Mouse (Mus musculus): ENCODE measurements around the gene Tmem60. TPM values are rescaled to one million over a fixed set of nuclear protein-coding genes. Genes with fewer than 3 reads are reported as not detected.

Tmem60 gene
- total and polyA plus RNA-seq, 3 experiments = 3.5 to 52.2 (median 43.8) TPM

DNA sequence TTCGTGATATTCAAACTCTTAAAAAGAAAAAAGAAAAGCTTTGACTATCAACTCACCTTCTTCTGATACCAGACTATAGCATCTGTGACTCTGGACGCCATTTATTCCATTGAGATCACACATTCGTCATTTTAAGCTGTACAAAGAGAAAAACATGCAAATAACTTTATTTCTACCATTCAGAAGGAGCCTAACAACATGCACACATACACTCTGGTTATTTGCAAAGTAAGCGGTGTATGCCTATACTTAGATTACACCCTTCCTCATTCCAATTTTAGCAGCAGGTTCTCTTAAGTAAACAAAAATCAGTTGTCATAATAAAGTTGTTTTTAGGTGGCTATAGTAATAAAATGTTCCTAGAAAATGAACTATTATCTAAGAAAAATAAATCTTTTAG is 26.9 kb upstream of the Tmem60 start:
- H3K27me3 ChIP-seq (ENCODE audit: insufficient read depth, low read length) = no peaks in the 10 kb centered on the region
- peaks cover 33% of the 10 kb centered on the region for H3K36me3 ChIP-seq (replicated peaks)
- H3K4me3 ChIP-seq (ENCODE audit: low read depth, low read length) = no peak overlapping the region
- TF ChIP-seq POLR2AphosphoS5 (IDR thresholded peaks at IDR 0.05; ENCODE audit: insufficient replicate concordance, low read depth, low read length) (no peak), CTCF (IDR thresholded peaks at IDR 0.05; ENCODE audit: low read depth, low read length) (no peak), GATA1 (IDR thresholded peaks at IDR 0.05; ENCODE audit: borderline replicate concordance, low read length) (no peak), TAL1 (conservative IDR thresholded peaks at IDR 0.05; ENCODE audit: low read depth, low read length) (no peak), GATA2 (IDR thresholded peaks at IDR 0.05; ENCODE audit: borderline replicate concordance, low read depth, low read length) (no peak)
- peaks cover 5% of the 10 kb centered on the region; the same call in 1 of the 2 replicates for H3K4me1 ChIP-seq (ENCODE audit: insufficient read depth, low read depth, low read length)
- no peaks in the 10 kb centered on the region for H3K9me3 ChIP-seq (replicated peaks)
- DNase-seq (ENCODE audit: low spot score) = no peak
- no peak for ATAC-seq (ENCODE audit: extremely low read depth, insufficient number of reproducible peaks, low FRiP score, poor library complexity, severe bottlenecking)

DNA sequence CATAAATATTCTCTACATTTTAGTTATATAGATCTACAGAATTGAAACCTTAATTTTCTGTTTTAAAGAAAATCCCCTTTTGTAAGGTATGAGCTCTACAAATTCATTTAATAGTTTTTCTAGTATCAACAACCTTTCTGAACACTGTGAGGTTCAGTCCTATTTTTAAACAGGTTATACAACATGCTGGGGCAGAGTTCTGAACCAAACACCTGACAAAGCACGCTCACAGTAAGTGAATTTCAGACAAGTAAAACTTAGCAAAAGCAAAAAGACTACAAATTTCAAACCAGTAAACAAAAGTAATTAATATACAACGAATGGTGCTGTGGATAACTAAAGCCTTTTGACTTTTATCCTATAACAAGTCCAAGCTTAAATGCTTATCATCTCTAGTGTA is 23.6 kb upstream of the Tmem60 start:
- ATAC-seq (ENCODE audit: extremely low read depth, insufficient number of reproducible peaks, low FRiP score, poor library complexity, severe bottlenecking) = no peak
- H3K4me3 ChIP-seq (ENCODE audit: low read depth, low read length) = no peak overlapping the region
- H3K36me3 ChIP-seq (replicated peaks) = peaks cover 22% of the 10 kb centered on the region
- DNase-seq (ENCODE audit: low spot score) = no peak
- H3K27me3 ChIP-seq (ENCODE audit: insufficient read depth, low read length) = no peaks in the 10 kb centered on the region
- TF ChIP-seq GATA1 (IDR thresholded peaks at IDR 0.05; ENCODE audit: borderline replicate concordance, low read length) = no peak
- TF ChIP-seq POLR2AphosphoS5 (IDR thresholded peaks at IDR 0.05; ENCODE audit: insufficient replicate concordance, low read depth, low read length) = no peak
- TF ChIP-seq GATA2 (IDR thresholded peaks at IDR 0.05; ENCODE audit: borderline replicate concordance, low read depth, low read length) = no peak
- no peak for TF ChIP-seq CTCF (IDR thresholded peaks at IDR 0.05; ENCODE audit: low read depth, low read length)
- no peak for TF ChIP-seq TAL1 (conservative IDR thresholded peaks at IDR 0.05; ENCODE audit: low read depth, low read length)
- H3K4me1 ChIP-seq (ENCODE audit: insufficient read depth, low read depth, low read length) = peaks cover 8% of the 10 kb centered on the region
- no peaks in the 10 kb centered on the region for H3K9me3 ChIP-seq (replicated peaks)

DNA sequence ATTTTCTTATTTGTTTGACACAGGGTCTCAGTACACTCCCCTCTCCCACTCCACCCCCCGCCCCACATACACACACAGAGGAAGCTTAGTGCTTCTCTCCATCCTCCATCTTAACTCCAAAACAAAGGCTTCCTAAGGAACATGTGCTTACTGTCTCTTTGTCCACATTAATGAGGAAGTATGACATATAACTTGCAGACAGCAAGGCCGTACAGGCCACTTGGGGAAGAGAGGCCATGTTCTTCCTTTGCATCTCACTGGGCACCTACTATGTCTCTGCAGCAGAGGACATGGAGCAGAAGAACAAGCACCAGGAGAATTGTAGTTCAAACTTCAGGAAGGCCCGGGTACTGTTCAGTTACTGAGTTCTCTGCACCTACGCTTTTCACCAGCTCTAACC is 21.4 kb upstream of the Tmem60 start:
- Histone ChIP-seq H3K4me1 (ENCODE audit: insufficient read depth, low read depth, low read length) (peaks cover 19% of the 10 kb centered on the region), H3K9me3 (replicated peaks) (no peaks in the 10 kb centered on the region), H3K27me3 (ENCODE audit: insufficient read depth, low read length) (no peaks in the 10 kb centered on the region), H3K4me3 (ENCODE audit: low read depth, low read length) (no peak overlapping the region), H3K36me3 (replicated peaks) (peaks cover 27% of the 10 kb centered on the region)
- ATAC-seq (ENCODE audit: extremely low read depth, insufficient number of reproducible peaks, low FRiP score, poor library complexity, severe bottlenecking) (no peak), DNase-seq (ENCODE audit: low spot score) (no peak)
- TF ChIP-seq TAL1 (conservative IDR thresholded peaks at IDR 0.05; ENCODE audit: low read depth, low read length) = no peak
- TF ChIP-seq GATA2 (IDR thresholded peaks at IDR 0.05; ENCODE audit: borderline replicate concordance, low read depth, low read length) = no peak
- TF ChIP-seq POLR2AphosphoS5 (IDR thresholded peaks at IDR 0.05; ENCODE audit: insufficient replicate concordance, low read depth, low read length) = no peak
- no peak for TF ChIP-seq CTCF (IDR thresholded peaks at IDR 0.05; ENCODE audit: low read depth, low read length)
- TF ChIP-seq GATA1 (IDR thresholded peaks at IDR 0.05; ENCODE audit: borderline replicate concordance, low read length) = no peak

DNA sequence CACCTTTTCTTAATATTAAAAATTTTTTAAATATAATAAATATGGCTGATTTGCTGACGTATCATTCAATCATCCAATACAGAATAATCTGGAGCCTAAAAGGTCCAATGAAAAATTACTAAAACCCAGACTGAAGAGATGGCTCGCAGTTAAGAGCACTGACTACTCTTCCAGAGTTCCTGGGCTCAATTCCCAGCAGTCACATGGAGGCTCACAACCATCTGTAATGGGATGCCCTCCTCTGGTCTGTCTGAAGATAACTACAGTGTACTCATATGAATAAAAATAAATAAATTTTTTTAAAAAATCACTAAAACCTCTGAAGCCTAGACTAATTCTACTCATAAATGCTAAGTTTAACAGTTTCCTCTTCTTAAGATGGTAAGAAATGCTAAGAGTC is 20.1 kb upstream of the Tmem60 start:
- Histone ChIP-seq H3K27me3 (ENCODE audit: insufficient read depth, low read length) (no peaks in the 10 kb centered on the region), H3K4me1 (ENCODE audit: insufficient read depth, low read depth, low read length) (peaks cover 22% of the 10 kb centered on the region), H3K9me3 (replicated peaks) (no peaks in the 10 kb centered on the region), H3K4me3 (ENCODE audit: low read depth, low read length) (no peak overlapping the region), H3K36me3 (replicated peaks) (peaks cover 34% of the 10 kb centered on the region)
- ATAC-seq (ENCODE audit: extremely low read depth, insufficient number of reproducible peaks, low FRiP score, poor library complexity, severe bottlenecking) = no peak
- TF ChIP-seq POLR2AphosphoS5 (IDR thresholded peaks at IDR 0.05; ENCODE audit: insufficient replicate concordance, low read depth, low read length) = no peak
- TF ChIP-seq GATA2 (IDR thresholded peaks at IDR 0.05; ENCODE audit: borderline replicate concordance, low read depth, low read length) = no peak
- TF ChIP-seq GATA1 (IDR thresholded peaks at IDR 0.05; ENCODE audit: borderline replicate concordance, low read length) = no peak
- DNase-seq (ENCODE audit: low spot score) = no peak

DNA sequence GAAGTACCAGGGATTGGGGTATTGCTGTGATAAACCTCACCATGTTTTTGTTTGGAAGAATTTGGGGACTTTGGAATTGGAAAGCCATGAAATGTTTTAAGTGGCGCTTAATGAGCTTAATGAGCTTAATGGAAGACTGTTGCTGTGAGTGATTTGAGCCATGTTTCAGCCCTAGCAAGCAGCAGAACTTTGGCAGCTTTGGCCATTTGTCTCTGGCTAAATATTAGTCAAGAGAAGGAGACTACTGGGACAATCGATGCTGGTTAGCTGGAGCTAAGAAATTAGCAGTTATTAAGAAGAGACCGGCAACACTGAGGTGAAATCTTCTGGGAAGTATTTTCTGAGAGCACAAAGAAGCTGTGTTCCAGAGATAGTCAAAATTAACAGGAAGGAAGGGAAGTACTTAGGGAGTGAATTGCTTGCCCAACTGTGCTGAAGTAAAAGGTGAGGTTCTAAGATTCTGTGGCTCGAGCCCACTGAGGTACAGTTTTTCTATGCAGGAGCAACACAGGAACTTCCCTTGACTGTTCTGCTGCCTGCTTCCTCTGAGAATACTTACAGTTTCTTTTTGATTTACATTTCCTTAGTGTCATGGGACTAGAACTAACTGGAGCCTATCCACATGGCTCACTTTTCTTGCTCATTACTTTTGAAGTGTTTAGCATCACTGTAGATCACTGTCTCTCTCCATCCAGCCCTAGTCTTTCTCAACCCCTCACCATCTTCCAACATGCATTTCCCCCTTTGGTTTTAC is 17.6 kb upstream of the Tmem60 start:
- no peaks in the 10 kb centered on the region for H3K27me3 ChIP-seq (ENCODE audit: insufficient read depth, low read length)
- H3K9me3 ChIP-seq (replicated peaks) = no peaks in the 10 kb centered on the region
- H3K4me1 ChIP-seq (ENCODE audit: insufficient read depth, low read depth, low read length) = peaks cover 27% of the 10 kb centered on the region
- ATAC-seq (ENCODE audit: extremely low read depth, insufficient number of reproducible peaks, low FRiP score, poor library complexity, severe bottlenecking) (no peak), DNase-seq (ENCODE audit: low spot score) (no peak)
- TF ChIP-seq GATA1 (IDR thresholded peaks at IDR 0.05; ENCODE audit: borderline replicate concordance, low read length) (no peak), CTCF (IDR thresholded peaks at IDR 0.05; ENCODE audit: low read depth, low read length) (no peak), POLR2AphosphoS5 (IDR thresholded peaks at IDR 0.05; ENCODE audit: insufficient replicate concordance, low read depth, low read length) (no peak), TAL1 (conservative IDR thresholded peaks at IDR 0.05; ENCODE audit: low read depth, low read length) (no peak), GATA2 (IDR thresholded peaks at IDR 0.05; ENCODE audit: borderline replicate concordance, low read depth, low read length) (no peak)
- peaks cover 25% of the 10 kb centered on the region for H3K36me3 ChIP-seq (replicated peaks)
- no peak overlapping the region for H3K4me3 ChIP-seq (ENCODE audit: low read depth, low read length)

DNA sequence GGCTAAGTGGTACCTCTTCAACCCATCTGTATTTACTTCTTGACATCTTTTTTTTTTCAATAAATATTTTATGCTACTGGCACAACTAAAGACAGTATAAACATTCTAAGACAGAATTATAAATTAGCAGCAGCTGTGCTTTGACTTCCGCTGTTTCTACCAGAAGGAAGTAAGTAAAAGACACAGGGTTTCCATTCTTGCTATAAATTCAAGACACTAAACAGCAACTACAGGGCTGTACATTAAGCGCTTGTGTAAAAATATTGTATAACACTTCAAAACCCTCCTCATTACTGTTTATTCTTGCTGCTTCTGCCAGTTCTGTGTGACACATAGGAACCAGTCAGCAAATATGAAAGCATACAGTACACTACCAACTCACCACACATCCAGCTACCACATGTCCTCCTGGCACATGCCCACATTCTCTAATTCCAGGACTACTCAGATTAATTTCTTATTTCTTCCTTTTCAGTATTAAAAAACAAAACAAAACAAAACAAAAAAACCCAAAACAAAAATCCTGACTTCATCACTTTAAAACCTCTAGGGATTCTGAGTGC is 16.7 kb upstream of the Tmem60 start:
- ATAC-seq (ENCODE audit: extremely low read depth, insufficient number of reproducible peaks, low FRiP score, poor library complexity, severe bottlenecking) (no peak), DNase-seq (ENCODE audit: low spot score) (no peak)
- H3K4me3 ChIP-seq (ENCODE audit: low read depth, low read length) = no peak overlapping the region
- H3K27me3 ChIP-seq (ENCODE audit: insufficient read depth, low read length) = no peaks in the 10 kb centered on the region
- peaks cover 33% of the 10 kb centered on the region for H3K4me1 ChIP-seq (ENCODE audit: insufficient read depth, low read depth, low read length)
- TF ChIP-seq CTCF (IDR thresholded peaks at IDR 0.05; ENCODE audit: low read depth, low read length) (no peak), GATA2 (IDR thresholded peaks at IDR 0.05; ENCODE audit: borderline replicate concordance, low read depth, low read length) (no peak), GATA1 (IDR thresholded peaks at IDR 0.05; ENCODE audit: borderline replicate concordance, low read length) (no peak), POLR2AphosphoS5 (IDR thresholded peaks at IDR 0.05; ENCODE audit: insufficient replicate concordance, low read depth, low read length) (no peak), TAL1 (conservative IDR thresholded peaks at IDR 0.05; ENCODE audit: low read depth, low read length) (no peak)
- peaks cover 24% of the 10 kb centered on the region for H3K36me3 ChIP-seq (replicated peaks)
- H3K9me3 ChIP-seq (replicated peaks) = no peaks in the 10 kb centered on the region
